Mouse (Mus musculus): ENCODE measurements around the gene Acot12. TPM values are rescaled to one million over a fixed set of nuclear protein-coding genes. Genes with fewer than 3 reads are reported as not detected.
A peak's percentile ranks its signal among the peaks of the same experiment; 100 is the strongest.

Acot12 gene
- polyA plus RNA-seq, 1 experiment from 2014 or later, result 0.27 TPM

GRCm38 (mm10) chr13:91797442-91797841, 56.1 kb downstream of the Acot12 start:
- Histone ChIP-seq H3K27me3 (no peaks in the 10 kb centered on the region), H3K9me3 (no peaks in the 10 kb centered on the region; the same call in 1 of the 2 replicates), H3K4me2 (no peak overlapping the region), H3K9ac (no peak overlapping the region), H3K36me3 (peaks cover 76% of the 10 kb centered on the region), H3K27ac (no peak overlapping the region), H3K4me1 (no peaks in the 10 kb centered on the region), H3K4me3 (no peak overlapping the region)
- 86% methylated on average over 10 of the region's 10 CpGs for WGBS
- ATAC-seq (ENCODE audit: insufficient number of reproducible peaks, insufficient read depth, low FRiP score, low TSS enrichment, low read depth), result no peak

DNA sequence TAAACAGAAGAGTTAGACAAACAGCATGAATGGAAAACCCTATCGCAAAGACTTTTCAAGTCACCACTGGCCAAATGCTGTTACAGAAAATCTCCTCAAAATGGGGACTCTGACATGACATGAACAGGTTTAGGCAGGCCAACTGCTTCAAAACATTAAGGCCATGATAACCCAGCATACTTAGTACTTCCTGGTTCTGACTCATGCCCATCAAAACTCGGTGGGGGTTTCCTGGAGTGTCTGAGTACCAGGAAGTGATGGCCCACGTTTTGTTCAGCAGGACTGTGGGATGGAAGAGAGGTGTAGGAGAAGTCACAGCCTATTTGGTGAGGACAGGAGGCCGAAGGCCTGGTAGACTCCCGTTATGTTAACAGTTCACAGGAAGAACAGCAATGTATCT, 60.4 kb downstream of the Acot12 start:
- Histone ChIP-seq H3K9me3 (no peaks in the 10 kb centered on the region), H3K27ac (no peak overlapping the region), H3K4me2 (no peak overlapping the region), H3K9ac (no peak overlapping the region), H3K4me3 (no peak overlapping the region), H3K36me3 (peaks cover 70% of the 10 kb centered on the region), H3K27me3 (no peaks in the 10 kb centered on the region), H3K4me1 (0 out of 2 replicates have a peak, but pooled peaks cover 5% of the 10 kb centered on the region)
- 85% methylated on average over 5 of the region's 5 CpGs for WGBS
- ATAC-seq (ENCODE audit: insufficient number of reproducible peaks, insufficient read depth, low FRiP score, low TSS enrichment, low read depth), result no peak

DNA sequence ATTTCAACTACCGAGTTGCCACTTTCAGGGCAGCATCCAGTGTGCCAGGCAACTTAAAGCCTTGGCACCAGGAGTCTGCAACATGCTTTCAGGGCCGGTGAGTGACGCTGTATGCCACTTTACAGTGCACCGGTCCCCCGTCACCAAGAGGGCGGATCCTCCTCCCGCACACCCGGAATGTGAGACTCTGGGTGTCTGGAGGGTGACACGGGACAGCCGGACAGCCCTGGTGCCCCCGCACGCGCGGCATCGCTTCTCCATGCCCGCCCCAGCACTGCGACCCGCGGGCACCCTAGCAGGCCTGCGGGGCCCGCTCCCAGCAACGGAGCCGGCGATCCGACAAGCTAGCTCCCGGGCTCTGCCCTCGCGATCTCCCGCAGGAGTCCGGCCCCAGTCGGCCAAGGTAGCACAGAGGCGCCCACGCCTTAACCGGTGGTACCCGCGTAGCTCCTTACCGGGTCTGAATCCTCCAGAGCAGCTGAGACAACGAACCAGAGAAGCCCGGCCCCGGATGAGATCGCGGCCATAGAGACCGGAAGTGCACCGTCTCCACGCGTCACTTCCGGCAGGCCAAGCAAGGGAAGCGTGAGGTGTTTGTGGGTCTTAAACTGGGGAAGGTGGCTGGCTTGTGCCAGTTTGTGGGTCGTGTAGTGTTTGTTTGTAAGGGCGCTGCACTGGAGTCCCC, 66.0 kb downstream of the Acot12 start, which contains the start of gene Zcchc9:
Gene Zcchc9 (minus strand): TSS at position 551 of the 685 bp plus-strand sequence.
- Histone ChIP-seq H3K4me1 (peaks cover 9% of the 10 kb centered on the region), H3K4me3 (peak within 1 kb of the TSS; percentile 92), H3K36me3 (peaks cover 19% of the 10 kb centered on the region), H3K9me3 (no peaks in the 10 kb centered on the region), H3K9ac (peak within 1 kb of the TSS; percentile 98), H3K4me2 (peak within 1 kb of the TSS; percentile 63), H3K27ac (peak within 1 kb of the TSS; percentile 95), H3K27me3 (no peaks in the 10 kb centered on the region)
- WGBS, result under 1% methylated on average over 50 of the region's 50 CpGs
- ATAC-seq (ENCODE audit: insufficient number of reproducible peaks, insufficient read depth, low FRiP score, low TSS enrichment, low read depth), result peak; percentile 94

- H3K4me1 ChIP-seq, result peaks cover 9% of the 10 kb centered on the region
- 34% methylated on average over 20 of the region's 20 CpGs for WGBS
- H3K9me3 ChIP-seq, result no peaks in the 10 kb centered on the region
- peak overlapping the region; percentile 92 for H3K4me3 ChIP-seq
- no peaks in the 10 kb centered on the region for H3K27me3 ChIP-seq
- ATAC-seq (ENCODE audit: insufficient number of reproducible peaks, insufficient read depth, low FRiP score, low TSS enrichment, low read depth), result no peak
- peak overlapping the region; percentile 63 for H3K4me2 ChIP-seq
- H3K9ac ChIP-seq, result peak overlapping the region; percentile 98
- H3K36me3 ChIP-seq, result peaks cover 19% of the 10 kb centered on the region
- H3K27ac ChIP-seq, result peak overlapping the region; percentile 95
Measured at GRCm38 (mm10) chr13:91807874-91808575, 66.7 kb downstream of the Acot12 start.

DNA sequence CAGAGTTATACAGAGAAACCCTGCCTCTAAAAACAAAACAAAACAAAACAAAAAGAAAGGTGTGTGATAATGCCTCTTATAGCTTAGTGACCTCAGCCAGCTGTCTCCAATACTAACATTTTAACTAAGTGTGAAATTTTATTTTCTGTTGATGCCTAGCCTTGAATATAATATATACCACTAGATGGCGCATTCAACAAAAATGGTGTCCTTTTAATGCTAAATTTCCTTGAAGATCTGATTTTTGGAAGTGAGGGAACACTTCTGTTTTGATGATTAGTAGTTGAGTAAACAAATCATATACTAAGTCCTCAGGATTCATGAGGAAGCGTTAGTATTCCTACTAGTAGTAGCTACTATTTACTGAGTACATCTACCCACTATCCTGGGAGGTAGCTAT, 68.2 kb downstream of the Acot12 start:
- Histone ChIP-seq H3K27me3 (no peaks in the 10 kb centered on the region), H3K36me3 (peaks cover 15% of the 10 kb centered on the region), H3K9ac (no peak overlapping the region), H3K27ac (no peak overlapping the region), H3K4me2 (no peak overlapping the region), H3K9me3 (0 out of 2 replicates have a peak, but pooled peaks cover 3% of the 10 kb centered on the region), H3K4me3 (no peak overlapping the region), H3K4me1 (peaks cover 9% of the 10 kb centered on the region)
- WGBS, result 48% methylated on average over 2 of the region's 2 CpGs
- ATAC-seq (ENCODE audit: insufficient number of reproducible peaks, insufficient read depth, low FRiP score, low TSS enrichment, low read depth), result no peak

DNA sequence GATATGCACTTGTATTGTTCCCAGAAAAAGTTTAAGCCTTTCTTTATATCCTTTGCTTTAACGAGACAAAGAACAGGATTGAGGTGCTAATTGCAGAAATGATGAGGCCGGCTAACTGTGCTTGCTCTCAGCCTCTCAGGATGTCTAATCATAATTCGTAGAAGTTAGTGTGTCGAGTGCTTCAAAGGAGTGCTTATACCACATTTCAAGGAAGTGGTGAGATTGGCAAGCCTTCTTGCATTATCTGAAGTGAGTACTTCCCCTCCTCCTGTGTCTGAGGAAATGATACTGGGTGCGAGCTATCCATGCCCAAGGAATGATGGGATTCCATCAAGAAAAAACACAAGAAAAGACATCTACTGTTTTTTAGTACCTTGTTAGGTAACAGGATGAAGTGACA, 73.4 kb downstream of the Acot12 start:
- no peaks in the 10 kb centered on the region for H3K4me1 ChIP-seq
- H3K27me3 ChIP-seq, result no peaks in the 10 kb centered on the region
- 0 out of 2 replicates have a peak, but pooled peaks cover 3% of the 10 kb centered on the region for H3K9me3 ChIP-seq
- WGBS, result 90% methylated on average over 5 of the region's 5 CpGs
- H3K4me2 ChIP-seq, result no peak overlapping the region
- H3K36me3 ChIP-seq, result no peaks in the 10 kb centered on the region
- no peak for ATAC-seq (ENCODE audit: insufficient number of reproducible peaks, insufficient read depth, low FRiP score, low TSS enrichment, low read depth)
- H3K4me3 ChIP-seq, result no peak overlapping the region
- H3K9ac ChIP-seq, result no peak overlapping the region
- H3K27ac ChIP-seq, result no peak overlapping the region

- Histone ChIP-seq H3K27ac (no peak overlapping the region), H3K4me3 (no peak overlapping the region), H3K36me3 (no peaks in the 10 kb centered on the region), H3K27me3 (no peaks in the 10 kb centered on the region), H3K9me3 (no peaks in the 10 kb centered on the region), H3K9ac (no peak overlapping the region), H3K4me1 (peaks cover 6% of the 10 kb centered on the region), H3K4me2 (no peak overlapping the region)
- no peak for ATAC-seq (ENCODE audit: insufficient number of reproducible peaks, insufficient read depth, low FRiP score, low TSS enrichment, low read depth)
- WGBS, result 53% methylated on average over 6 of the region's 6 CpGs
Measured at GRCm38 (mm10) chr13:91823735-91824134, 82.4 kb downstream of the Acot12 start.

- Histone ChIP-seq H3K9ac (no peak overlapping the region), H3K4me1 (peaks cover 6% of the 10 kb centered on the region), H3K4me2 (no peak overlapping the region), H3K27ac (peak overlapping the region; percentile 3; the same call in 1 of the 2 replicates), H3K9me3 (no peaks in the 10 kb centered on the region), H3K36me3 (no peaks in the 10 kb centered on the region), H3K27me3 (no peaks in the 10 kb centered on the region), H3K4me3 (no peak overlapping the region)
- ATAC-seq (ENCODE audit: insufficient number of reproducible peaks, insufficient read depth, low FRiP score, low TSS enrichment, low read depth), result no peak
- WGBS, result 32% methylated on average over 4 of the region's 4 CpGs
Measured at GRCm38 (mm10) chr13:91824845-91825550, 83.7 kb downstream of the Acot12 start.

DNA sequence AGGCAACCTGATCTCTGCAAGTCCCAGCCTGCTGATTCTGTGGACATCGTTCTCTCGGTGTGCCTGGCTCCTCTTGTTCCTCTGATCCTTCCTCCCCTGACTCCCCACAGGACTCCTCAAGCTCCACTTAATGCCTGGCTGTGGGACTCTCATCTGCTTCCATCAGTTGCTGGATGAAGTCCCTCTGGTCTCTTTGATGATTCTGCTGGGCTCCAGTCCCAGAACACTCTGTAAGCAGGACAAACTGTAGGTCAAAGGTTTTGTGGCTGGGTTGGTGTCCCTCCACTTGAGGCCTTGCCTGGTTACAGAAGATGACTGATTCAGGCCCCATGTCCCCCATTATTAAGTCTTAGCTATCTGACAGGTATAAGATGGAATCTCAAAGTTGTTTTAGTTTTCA, 84.8 kb downstream of the Acot12 start:
- no peak for ATAC-seq (ENCODE audit: insufficient number of reproducible peaks, insufficient read depth, low FRiP score, low TSS enrichment, low read depth)
- H3K36me3 ChIP-seq, result no peaks in the 10 kb centered on the region
- H3K27ac ChIP-seq, result no peak overlapping the region
- peaks cover 6% of the 10 kb centered on the region for H3K4me1 ChIP-seq
- 57% methylated on average over 2 of the region's 2 CpGs for WGBS
- H3K9ac ChIP-seq, result no peak overlapping the region
- H3K27me3 ChIP-seq, result no peaks in the 10 kb centered on the region
- H3K4me2 ChIP-seq, result no peak overlapping the region
- no peaks in the 10 kb centered on the region for H3K9me3 ChIP-seq
- H3K4me3 ChIP-seq, result no peak overlapping the region

DNA sequence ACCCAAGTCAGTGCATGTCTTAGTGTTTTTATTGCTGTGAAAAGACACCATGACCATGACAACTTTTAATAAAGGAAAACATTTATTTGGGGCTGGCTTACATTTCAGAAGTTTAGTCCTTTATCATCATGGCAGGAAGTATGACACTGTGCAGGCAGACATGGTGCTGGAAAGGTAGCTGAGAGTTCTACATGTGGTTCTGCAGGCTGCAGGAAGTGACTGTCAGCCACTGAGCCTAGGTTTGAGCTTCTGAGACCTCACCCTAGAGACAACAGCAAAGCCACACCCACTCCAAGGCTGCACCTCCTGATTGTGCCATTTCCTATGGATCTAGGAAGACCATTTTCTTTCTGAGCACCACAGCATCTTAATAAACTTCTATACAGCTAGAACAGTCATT, 86.6 kb downstream of the Acot12 start:
- Histone ChIP-seq H3K27me3 (no peaks in the 10 kb centered on the region), H3K9me3 (no peaks in the 10 kb centered on the region), H3K4me2 (no peak overlapping the region), H3K4me1 (peaks cover 6% of the 10 kb centered on the region), H3K4me3 (no peak overlapping the region), H3K36me3 (no peaks in the 10 kb centered on the region), H3K9ac (no peak overlapping the region), H3K27ac (no peak overlapping the region)
- no peak for ATAC-seq (ENCODE audit: insufficient number of reproducible peaks, insufficient read depth, low FRiP score, low TSS enrichment, low read depth)

Measured in embryonic facial prominence, embryonic 13.5 days (tissue).